Mouse (Mus musculus) intestine, embryonic 15.5 days (tissue): Measurements from ENCODE around the gene Khdrbs1. TPM values are rescaled to one million over a fixed set of nuclear protein-coding genes. Genes with fewer than 3 reads are reported as not detected.
"Not testable (repeated sequence)": the region's sequence is repeated elsewhere in the genome, so short reads cannot be mapped to it uniquely, and the experiment has no call there.

Source experiments
- ATAC-seq: fragments of 200-750 bp; cut with Nextera tagmentation; 2 replicates; pipeline ENCODE4 v1.8.0; 2017; ENCODE audit warnings: moderate TSS enrichment, moderate library complexity
- H3K27ac ChIP-seq: fragments of 300-500 bp; sonication (generic); 2 replicates; pipeline ENCODE4 v1.5.1; 2015; ENCODE audit warnings: mild to moderate bottlenecking, inconsistent platforms
- H3K27me3 ChIP-seq: fragments of 300-500 bp; sonication (generic); replicated peaks from 2 replicates; pipeline ENCODE4 v1.6.1; 2015; ENCODE audit warnings: inconsistent platforms
- H3K36me3 ChIP-seq: fragments of 300-500 bp; sonication (generic); 2 replicates; pipeline ENCODE4 v1.6.1; 2015; ENCODE audit warnings: inconsistent platforms
- H3K4me1 ChIP-seq: fragments of 300-500 bp; sonication (generic); replicated peaks from 2 replicates; pipeline ENCODE4 v1.6.1; 2015; ENCODE audit warnings: inconsistent platforms
- H3K4me2 ChIP-seq: fragments of 300-500 bp; sonication (generic); replicated peaks from 2 replicates; pipeline ENCODE4 v1.6.1; 2015; ENCODE audit warnings: mild to moderate bottlenecking, inconsistent platforms
- H3K4me3 ChIP-seq: fragments of 300-500 bp; sonication (generic); replicated peaks from 2 replicates; pipeline ENCODE4 v1.5.1; 2015; ENCODE audit warnings: inconsistent platforms
- H3K9ac ChIP-seq: fragments of 300-500 bp; sonication (generic); 2 replicates; pipeline ENCODE4 v1.6.1; 2015; ENCODE audit warnings: inconsistent platforms
- H3K9me3 ChIP-seq: fragments of 300-500 bp; sonication (generic); 2 replicates; pipeline ENCODE4 v1.6.1; 2016; ENCODE audit warnings: inconsistent platforms
- WGBS: fragments of 180-500 bp; shearing (Covaris S2); methylation state at CpG from one replicate; pipeline ENCODE4 v1.1.7; 2015; 5-methylcytosine and 5-hydroxymethylcytosine counted together
- polyA plus RNA-seq: library from polyadenylated mRNA; unstranded; fragments of >200 nt; fragmentation: Nextera tagmentation; extraction: Ambion mirVana; gene quantifications from 2 replicates; pipeline ENCODE4 v1.2.1, GENCODE M21; 2015

Gene Khdrbs1
- polyA plus RNA-seq, 1 experiment from 2014 or later = 95.9 TPM

DNA sequence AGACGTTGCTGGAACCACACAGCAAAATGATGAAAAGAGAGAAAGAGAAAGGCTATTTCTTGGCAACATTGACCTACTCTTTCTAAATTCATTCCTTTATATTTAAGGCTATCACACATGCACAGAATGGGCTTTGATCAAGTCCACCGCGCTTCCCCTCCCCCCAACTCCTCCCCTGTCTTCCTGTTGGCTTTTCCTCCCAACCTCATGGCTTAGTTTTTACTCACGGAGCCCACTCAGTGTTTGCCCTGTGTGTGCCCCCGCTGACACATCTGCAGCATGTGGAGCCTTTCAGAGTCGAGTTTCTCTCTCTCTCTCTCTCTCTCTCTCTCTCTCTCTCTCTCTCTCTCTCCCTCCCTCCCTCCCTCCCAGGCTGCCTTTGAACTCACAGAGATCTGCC lies 28.5 kb upstream of the Khdrbs1 start:
- 65% methylated on average over 6 of the region's 6 CpGs for WGBS
- H3K27me3 ChIP-seq = no peaks in the 10 kb centered on the region

DNA sequence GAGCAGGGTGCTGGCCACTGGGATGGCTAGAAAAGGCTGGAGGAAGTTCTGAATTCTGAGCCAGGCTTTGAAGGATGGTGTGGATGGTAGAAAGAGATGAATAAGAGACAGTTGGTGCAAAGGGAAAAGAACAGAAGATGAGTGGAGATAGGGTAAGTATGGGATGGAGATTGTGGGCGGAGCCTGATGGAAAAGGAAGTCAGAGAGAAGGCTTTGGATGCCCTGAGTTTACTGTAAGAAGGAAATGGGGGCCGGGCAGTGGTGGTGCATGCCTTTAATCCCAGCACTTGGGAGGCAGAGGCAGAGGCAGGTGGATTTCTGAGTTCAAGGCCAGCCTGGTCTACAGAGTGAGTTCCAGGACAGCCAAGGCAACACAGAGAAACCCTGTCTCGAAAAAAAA lies 26.6 kb upstream of the Khdrbs1 start:
- not testable (repeated sequence) for ATAC-seq, H3K9me3 ChIP-seq, H3K27me3 ChIP-seq, H3K27ac ChIP-seq, H3K9ac ChIP-seq, H3K4me3 ChIP-seq, H3K36me3 ChIP-seq, H3K4me2 ChIP-seq
- peaks cover 12% of the 10 kb centered on the region for H3K4me1 ChIP-seq
- 66% methylated on average over 3 of the region's 3 CpGs for WGBS

More for the DNA sequence above, 28.5 kb upstream of the Khdrbs1 start:
- Histone ChIP-seq H3K9ac (no peak overlapping the region), H3K4me1 (peaks cover 12% of the 10 kb centered on the region), H3K4me2 (no peak overlapping the region), H3K36me3 (no peaks in the 10 kb centered on the region), H3K4me3 (no peak overlapping the region), H3K9me3 (no peaks in the 10 kb centered on the region), H3K27ac (no peak overlapping the region)
- no peak for ATAC-seq

DNA sequence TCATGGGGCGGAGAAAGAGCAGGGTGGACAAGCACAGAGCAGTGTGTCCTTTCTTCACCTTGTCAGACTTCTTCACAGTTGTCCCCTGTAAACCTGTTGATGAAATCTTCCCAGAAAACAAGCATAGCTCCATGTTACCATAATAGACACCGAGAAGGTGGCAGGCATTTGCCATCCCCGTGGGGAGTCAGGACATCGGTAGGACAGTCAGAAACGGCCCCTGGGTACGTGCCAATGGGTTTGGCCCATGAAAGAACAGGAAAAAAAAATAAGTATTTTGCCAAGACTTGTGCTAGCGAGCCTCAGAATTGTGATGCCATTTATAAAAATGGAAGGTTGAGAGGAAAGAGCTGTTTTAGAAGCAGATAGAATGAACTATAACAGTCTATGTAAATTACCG lies 25.7 kb upstream of the Khdrbs1 start:
- Histone ChIP-seq H3K4me3 (no peak overlapping the region), H3K36me3 (no peaks in the 10 kb centered on the region), H3K9ac (no peak overlapping the region), H3K27ac (no peak overlapping the region), H3K4me2 (no peak overlapping the region), H3K9me3 (no peaks in the 10 kb centered on the region), H3K27me3 (no peaks in the 10 kb centered on the region), H3K4me1 (peaks cover 12% of the 10 kb centered on the region)
- ATAC-seq = no peak
- 89% methylated on average over 8 of the region's 8 CpGs for WGBS

DNA sequence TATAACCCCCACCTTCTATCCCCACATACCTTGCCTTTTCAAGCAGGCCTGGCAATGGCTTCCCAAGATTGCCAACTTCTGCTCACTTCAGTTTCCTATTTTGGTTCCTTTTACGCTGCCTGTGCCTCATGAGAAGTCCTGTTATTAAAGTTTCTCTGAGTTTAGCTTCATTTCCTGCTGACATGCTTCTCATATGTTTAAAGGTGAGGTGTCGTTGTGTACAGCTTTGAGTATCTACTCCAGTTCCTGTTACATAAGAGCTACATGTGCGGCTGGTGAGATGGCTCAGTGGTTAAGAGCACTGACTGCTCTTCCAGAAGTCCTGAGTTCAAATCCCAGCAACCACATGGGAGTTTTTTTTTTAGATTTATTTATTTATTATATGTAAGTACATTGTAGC lies 23.2 kb upstream of the Khdrbs1 start:
- H3K4me2 ChIP-seq = no peak overlapping the region
- no peaks in the 10 kb centered on the region for H3K4me1 ChIP-seq
- H3K9me3 ChIP-seq = no peaks in the 10 kb centered on the region
- no peak overlapping the region for H3K27ac ChIP-seq
- no peak for ATAC-seq
- 88% methylated on average over 3 of the region's 3 CpGs for WGBS
- no peaks in the 10 kb centered on the region for H3K36me3 ChIP-seq
- no peak overlapping the region for H3K9ac ChIP-seq
- no peaks in the 10 kb centered on the region for H3K27me3 ChIP-seq
- no peak overlapping the region for H3K4me3 ChIP-seq

DNA sequence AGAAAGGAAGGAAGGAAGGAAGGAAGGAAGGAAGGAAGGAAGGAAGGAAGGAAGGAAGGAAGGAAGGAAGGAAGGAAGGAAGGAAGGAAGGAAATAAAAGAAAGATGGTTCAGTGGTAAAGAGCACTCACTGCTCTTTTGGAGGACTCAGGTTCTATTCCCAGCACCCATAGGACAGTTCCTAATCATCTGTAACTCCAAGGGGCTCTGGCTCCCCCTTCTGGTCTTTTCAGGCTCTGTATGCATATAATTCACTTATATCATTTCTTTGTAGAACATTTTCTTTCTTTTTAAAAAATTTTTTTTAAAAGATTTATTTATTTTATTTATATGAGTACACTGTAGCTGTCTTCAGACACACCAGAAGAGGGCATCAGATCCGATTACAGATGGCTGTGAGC lies 20.4 kb upstream of the Khdrbs1 start:
- not testable (repeated sequence) for H3K4me1 ChIP-seq, H3K27me3 ChIP-seq, ATAC-seq, H3K9me3 ChIP-seq, H3K36me3 ChIP-seq, H3K4me2 ChIP-seq, H3K9ac ChIP-seq, H3K4me3 ChIP-seq, H3K27ac ChIP-seq
- WGBS = 76% methylated on average over 1 of the region's 1 CpGs

DNA sequence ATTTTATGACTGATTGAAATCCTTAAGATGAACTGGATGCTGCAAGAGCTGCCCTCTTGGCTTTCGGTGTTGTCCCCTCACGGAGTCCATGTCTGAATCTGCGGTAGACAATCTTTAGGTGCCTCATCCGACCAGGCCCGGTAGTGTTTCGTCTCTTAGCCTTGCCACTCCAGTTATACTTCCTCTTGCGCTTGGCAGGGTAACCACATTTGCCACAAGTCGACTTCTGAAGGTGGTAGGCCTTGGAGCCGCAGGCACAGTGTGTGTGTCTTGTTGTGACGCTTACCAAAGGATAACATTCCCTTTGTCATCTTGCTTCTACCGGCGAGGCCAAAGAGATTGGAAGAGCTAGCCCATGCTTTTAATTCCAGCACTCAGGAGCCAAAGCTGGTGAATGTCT lies 19.5 kb upstream of the Khdrbs1 start:
- no peak overlapping the region for H3K4me3 ChIP-seq
- no peaks in the 10 kb centered on the region for H3K9me3 ChIP-seq
- H3K4me2 ChIP-seq = no peak overlapping the region
- 87% methylated on average over 12 of the region's 12 CpGs for WGBS
- no peaks in the 10 kb centered on the region for H3K27me3 ChIP-seq
- H3K9ac ChIP-seq = no peak overlapping the region
- no peak for ATAC-seq
- no peaks in the 10 kb centered on the region for H3K36me3 ChIP-seq
- no peaks in the 10 kb centered on the region for H3K4me1 ChIP-seq
- no peak overlapping the region for H3K27ac ChIP-seq

DNA sequence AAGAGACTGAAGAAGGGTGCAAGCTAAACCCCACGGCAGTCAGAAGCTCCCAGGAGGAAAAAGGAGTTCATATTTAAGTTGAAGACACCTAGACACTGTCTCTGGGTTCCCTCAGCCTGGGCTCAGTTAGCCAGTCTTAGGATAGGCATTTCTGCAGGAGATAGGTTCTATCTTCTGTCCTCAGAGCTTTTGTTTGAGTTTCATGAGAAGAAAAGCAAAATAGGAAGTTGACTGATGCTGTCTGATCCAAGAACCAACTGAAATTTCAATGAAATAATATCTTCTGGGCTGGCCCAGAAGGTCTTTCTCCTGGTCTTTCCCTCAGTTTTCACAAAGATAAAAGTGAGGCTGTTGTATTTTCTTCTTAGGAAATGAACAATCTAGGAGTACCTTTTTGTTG lies 13.4 kb upstream of the Khdrbs1 start:
- 55% methylated on average over 1 of the region's 1 CpGs for WGBS
- no peak overlapping the region for H3K9ac ChIP-seq
- H3K4me2 ChIP-seq = no peak overlapping the region
- no peak for ATAC-seq
- no peak overlapping the region for H3K27ac ChIP-seq
- H3K4me3 ChIP-seq = no peak overlapping the region
- H3K27me3 ChIP-seq = no peaks in the 10 kb centered on the region
- H3K4me1 ChIP-seq = 0 out of 2 replicates have a peak, but pooled peaks cover 3% of the 10 kb centered on the region
- H3K9me3 ChIP-seq = no peaks in the 10 kb centered on the region
- no peaks in the 10 kb centered on the region for H3K36me3 ChIP-seq

DNA sequence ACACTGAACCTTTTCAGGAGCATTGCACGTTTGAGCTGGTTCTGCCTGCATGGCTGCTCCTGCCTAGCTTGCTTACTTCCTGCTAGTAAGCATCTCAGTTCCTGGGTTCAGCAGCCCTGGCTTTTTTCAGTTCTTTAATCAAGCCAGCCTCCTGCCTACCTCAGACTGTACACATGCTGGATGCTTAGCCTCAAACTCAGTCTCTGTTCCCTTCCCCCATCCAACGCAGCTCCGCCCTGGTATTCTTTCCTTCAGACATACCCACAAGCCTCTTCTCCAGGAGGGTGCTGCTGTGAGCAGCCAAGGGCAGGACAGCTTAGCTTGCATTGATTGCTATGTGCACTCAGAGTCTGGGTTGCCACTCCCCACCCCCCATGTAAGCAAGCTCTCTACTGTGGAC lies 12.6 kb upstream of the Khdrbs1 start:
- Histone ChIP-seq H3K27ac (no peak overlapping the region), H3K4me3 (no peak overlapping the region), H3K36me3 (no peaks in the 10 kb centered on the region), H3K9ac (no peak overlapping the region), H3K27me3 (no peaks in the 10 kb centered on the region), H3K4me1 (0 out of 2 replicates have a peak, but pooled peaks cover 3% of the 10 kb centered on the region), H3K9me3 (no peaks in the 10 kb centered on the region), H3K4me2 (no peak overlapping the region)
- WGBS = 49% methylated on average over 3 of the region's 3 CpGs
- ATAC-seq = no peak

DNA sequence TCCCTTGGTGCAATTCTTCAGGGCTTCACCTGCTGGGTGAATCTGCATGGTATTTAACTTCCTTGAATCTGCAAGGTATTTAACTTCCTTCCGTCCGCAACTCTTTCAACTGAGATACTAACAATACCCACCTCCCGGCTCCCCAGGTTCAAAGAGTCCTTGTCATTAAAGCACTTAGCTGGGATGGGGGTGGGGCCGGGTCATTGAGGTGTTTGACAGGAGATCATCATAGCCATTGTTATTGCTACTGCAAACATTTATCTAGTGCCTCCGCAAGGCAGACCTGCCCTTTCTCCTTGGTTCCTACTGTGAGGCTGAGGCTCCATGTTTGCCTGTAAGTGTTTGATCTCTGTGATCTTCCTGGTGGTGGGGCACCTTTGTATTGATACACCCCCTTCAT lies 8.3 kb upstream of the Khdrbs1 start:
- Histone ChIP-seq H3K9me3 (no peaks in the 10 kb centered on the region), H3K4me3 (no peak overlapping the region), H3K36me3 (no peaks in the 10 kb centered on the region), H3K27me3 (no peaks in the 10 kb centered on the region), H3K4me1 (0 out of 2 replicates have a peak, but pooled peaks cover 3% of the 10 kb centered on the region), H3K9ac (no peak overlapping the region), H3K4me2 (no peak overlapping the region), H3K27ac (no peak overlapping the region)
- ATAC-seq = peak; percentile 70
- WGBS = 19% methylated on average over 5 of the region's 5 CpGs

DNA sequence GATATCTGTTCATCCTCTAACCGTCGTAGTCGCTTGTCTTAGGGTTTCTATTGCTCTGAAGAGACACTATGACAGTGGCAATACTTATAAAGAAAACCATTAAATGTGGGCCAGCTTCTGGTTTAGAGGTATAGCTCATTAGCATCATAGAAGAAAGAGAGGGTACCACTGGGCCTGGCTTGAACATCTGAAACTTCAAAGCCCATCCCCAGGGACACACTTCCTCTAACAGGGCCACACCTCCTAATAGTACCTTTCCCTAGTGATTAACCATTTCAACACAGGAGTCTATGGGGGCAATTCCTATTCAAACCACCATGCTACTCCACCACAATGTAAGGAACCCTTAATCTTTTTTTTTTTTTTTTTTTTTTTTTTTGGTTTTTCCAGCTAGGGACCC lies 4.5 kb upstream of the Khdrbs1 start:
- Histone ChIP-seq H3K36me3 (no peaks in the 10 kb centered on the region), H3K27ac (no peak overlapping the region), H3K9ac (no peak overlapping the region), H3K9me3 (no peaks in the 10 kb centered on the region), H3K4me1 (peaks cover 8% of the 10 kb centered on the region), H3K4me2 (no peak overlapping the region), H3K4me3 (no peak overlapping the region), H3K27me3 (no peaks in the 10 kb centered on the region)
- WGBS = 79% methylated on average over 3 of the region's 3 CpGs
- ATAC-seq = no peak

DNA sequence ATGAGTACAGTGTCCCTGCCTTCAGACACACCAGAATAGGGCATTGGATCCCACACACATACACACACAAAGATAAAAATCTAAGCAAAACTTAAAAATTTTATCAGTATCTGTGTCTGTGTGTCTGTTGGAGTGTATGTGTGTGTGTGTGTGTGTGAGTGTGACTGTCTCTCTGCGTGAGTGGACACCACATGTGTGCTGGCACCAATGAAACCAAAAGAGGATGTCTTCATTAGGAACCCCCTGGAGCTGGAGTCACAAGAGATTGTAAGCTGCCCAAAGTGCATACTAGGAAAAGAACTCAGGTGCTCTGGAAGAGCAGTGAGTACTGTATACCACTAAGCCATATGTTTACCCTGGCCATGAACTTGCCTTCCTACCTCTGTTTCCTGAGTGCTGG lies 4.0 kb upstream of the Khdrbs1 start:
- Histone ChIP-seq H3K27me3 (no peaks in the 10 kb centered on the region), H3K4me3 (no peak overlapping the region), H3K4me2 (no peak overlapping the region), H3K9ac (no peak overlapping the region), H3K4me1 (peaks cover 8% of the 10 kb centered on the region), H3K36me3 (no peaks in the 10 kb centered on the region), H3K9me3 (no peaks in the 10 kb centered on the region), H3K27ac (no peak overlapping the region)
- WGBS = 82% methylated on average over 1 of the region's 1 CpGs
- no peak for ATAC-seq

DNA sequence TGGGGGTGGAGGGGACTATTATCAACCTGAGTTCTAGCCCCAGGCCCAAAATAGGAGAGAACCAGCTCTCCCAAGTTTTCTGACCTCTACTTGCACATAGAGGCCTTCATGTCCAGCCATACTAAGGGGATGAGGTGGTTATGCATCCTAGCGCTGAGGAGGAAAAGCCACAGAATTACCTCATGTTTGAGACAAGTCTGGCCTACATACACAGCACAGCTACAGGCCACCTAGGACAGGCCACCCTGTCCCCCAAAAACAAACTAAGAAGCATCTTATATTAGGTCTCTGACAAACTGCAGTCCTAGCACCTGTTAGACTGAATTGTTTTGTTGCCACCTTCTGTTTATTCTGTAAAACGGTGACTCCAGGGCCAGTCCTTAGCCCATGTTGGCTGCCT lies 1.4 kb upstream of the Khdrbs1 start:
- Histone ChIP-seq H3K4me1 (peaks cover 19% of the 10 kb centered on the region), H3K4me3 (peak overlapping the region; percentile 98), H3K36me3 (no peaks in the 10 kb centered on the region), H3K9ac (no peak overlapping the region; the same call in 1 of the 2 replicates), H3K27me3 (no peaks in the 10 kb centered on the region), H3K9me3 (no peaks in the 10 kb centered on the region), H3K27ac (peak overlapping the region; percentile 99), H3K4me2 (peak overlapping the region; percentile 57)
- WGBS = 28% methylated on average over 2 of the region's 2 CpGs
- no peak for ATAC-seq

DNA sequence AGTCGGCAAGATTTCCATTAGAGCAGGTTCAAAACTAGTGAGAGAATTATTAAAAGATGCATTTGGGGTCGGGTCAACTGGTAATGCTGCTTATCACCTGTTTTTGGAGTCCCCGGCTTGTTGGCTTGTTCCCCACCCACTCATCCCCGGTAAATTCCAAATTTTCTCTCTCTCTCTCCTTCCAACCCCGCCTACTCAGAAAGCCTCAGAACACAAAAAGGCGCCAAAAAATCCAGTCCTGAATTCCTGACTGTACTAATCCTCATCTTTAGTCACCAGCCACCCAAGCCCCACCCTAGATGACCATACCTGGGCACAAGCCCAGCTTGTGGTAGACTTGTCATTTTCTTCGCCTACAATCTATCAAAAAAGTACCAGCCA lies 897 bp upstream of the Khdrbs1 start:
- Histone ChIP-seq H3K27me3 (no peaks in the 10 kb centered on the region), H3K4me3 (peak overlapping the region; percentile 98), H3K36me3 (no peaks in the 10 kb centered on the region; the same call in 1 of the 2 replicates), H3K4me2 (peak overlapping the region; percentile 57), H3K4me1 (peaks cover 21% of the 10 kb centered on the region), H3K9ac (peak overlapping the region; percentile 67), H3K27ac (peak overlapping the region; percentile 99), H3K9me3 (no peaks in the 10 kb centered on the region)
- 5% methylated on average over 7 of the region's 7 CpGs for WGBS
- no peak for ATAC-seq

DNA sequence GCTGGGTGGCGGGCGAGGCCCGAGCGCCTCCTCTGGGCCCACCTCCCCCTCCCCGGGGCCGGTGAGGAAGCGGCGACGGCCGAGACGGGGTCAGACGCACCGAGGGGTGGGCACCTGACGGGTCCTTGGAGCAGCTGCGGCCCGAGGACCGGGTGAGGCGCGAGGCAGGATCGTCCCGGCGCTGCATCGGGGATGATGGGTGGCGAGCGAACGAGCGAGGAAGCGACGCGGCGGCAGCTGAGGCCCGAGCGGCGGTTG lies 200 bp downstream of the Khdrbs1 start:
- Histone ChIP-seq H3K27ac (peak overlapping the region; percentile 98), H3K9me3 (no peaks in the 10 kb centered on the region), H3K4me1 (peaks cover 21% of the 10 kb centered on the region), H3K27me3 (no peaks in the 10 kb centered on the region), H3K9ac (peak overlapping the region; percentile 100), H3K4me3 (peak overlapping the region; percentile 98), H3K4me2 (peak overlapping the region; percentile 64), H3K36me3 (no peaks in the 10 kb centered on the region; the same call in 1 of the 2 replicates)
- peak; percentile 48; the same call in 1 of the 2 replicates for ATAC-seq
- WGBS = 1% methylated on average over 34 of the region's 34 CpGs
